Mouse (Mus musculus) hindbrain, embryonic 15.5 days (tissue): ENCODE data around the gene Fibin. TPM values are rescaled to one million over a fixed set of nuclear protein-coding genes. Genes with fewer than 3 reads are reported as not detected.

Source experiments
- ATAC-seq: fragments of 200-750 bp; cut with Nextera tagmentation; 2 replicates; pipeline ENCODE4 v1.8.0; 2017; ENCODE audit warnings: low read depth, moderate number of reproducible peaks, moderate TSS enrichment; ENCODE audit not compliant: low FRiP score
- H3K27ac ChIP-seq: fragments of 300-500 bp; sonication (generic); replicated peaks from 2 replicates; pipeline ENCODE4 v1.5.1; 2015; ENCODE audit warnings: mild to moderate bottlenecking, inconsistent platforms
- H3K27me3 ChIP-seq: fragments of 300-500 bp; sonication (generic); 2 replicates; pipeline ENCODE4 v1.6.1; 2015; ENCODE audit warnings: control low read depth, inconsistent platforms
- H3K36me3 ChIP-seq: fragments of 300-500 bp; sonication (generic); 2 replicates; pipeline ENCODE4 v1.6.1; 2015; ENCODE audit warnings: control low read depth, inconsistent platforms
- H3K4me1 ChIP-seq: fragments of 300-500 bp; sonication (generic); replicated peaks from 2 replicates; pipeline ENCODE4 v1.6.1; 2015; ENCODE audit warnings: control low read depth, inconsistent platforms
- H3K4me2 ChIP-seq: fragments of 300-500 bp; sonication (generic); 2 replicates; pipeline ENCODE4 v1.6.1; 2015; ENCODE audit warnings: moderate library complexity, mild to moderate bottlenecking, inconsistent platforms
- H3K4me3 ChIP-seq: fragments of 300-500 bp; sonication (generic); 2 replicates; pipeline ENCODE4 v1.5.1; 2015; ENCODE audit warnings: mild to moderate bottlenecking, inconsistent platforms
- H3K9ac ChIP-seq: fragments of 300-500 bp; sonication (generic); 2 replicates; pipeline ENCODE4 v1.6.1; 2015; ENCODE audit warnings: inconsistent platforms
- H3K9me3 ChIP-seq: fragments of 300-500 bp; sonication (generic); 2 replicates; pipeline ENCODE4 v1.6.1; 2016; ENCODE audit warnings: control low read depth, inconsistent platforms
- WGBS: fragments of 180-500 bp; shearing (Covaris S2); methylation state at CpG from one replicate; pipeline ENCODE4 v1.1.7; 2015; 5-methylcytosine and 5-hydroxymethylcytosine counted together
- polyA plus RNA-seq: library from polyadenylated mRNA; unstranded; fragments of >200 nt; fragmentation: Nextera tagmentation; extraction: Ambion mirVana; gene quantifications from 2 replicates; pipeline ENCODE4 v1.2.1, GENCODE M21; 2015

Fibin gene
- 6.9 and 8.8 TPM in 2 replicates for polyA plus RNA-seq

DNA sequence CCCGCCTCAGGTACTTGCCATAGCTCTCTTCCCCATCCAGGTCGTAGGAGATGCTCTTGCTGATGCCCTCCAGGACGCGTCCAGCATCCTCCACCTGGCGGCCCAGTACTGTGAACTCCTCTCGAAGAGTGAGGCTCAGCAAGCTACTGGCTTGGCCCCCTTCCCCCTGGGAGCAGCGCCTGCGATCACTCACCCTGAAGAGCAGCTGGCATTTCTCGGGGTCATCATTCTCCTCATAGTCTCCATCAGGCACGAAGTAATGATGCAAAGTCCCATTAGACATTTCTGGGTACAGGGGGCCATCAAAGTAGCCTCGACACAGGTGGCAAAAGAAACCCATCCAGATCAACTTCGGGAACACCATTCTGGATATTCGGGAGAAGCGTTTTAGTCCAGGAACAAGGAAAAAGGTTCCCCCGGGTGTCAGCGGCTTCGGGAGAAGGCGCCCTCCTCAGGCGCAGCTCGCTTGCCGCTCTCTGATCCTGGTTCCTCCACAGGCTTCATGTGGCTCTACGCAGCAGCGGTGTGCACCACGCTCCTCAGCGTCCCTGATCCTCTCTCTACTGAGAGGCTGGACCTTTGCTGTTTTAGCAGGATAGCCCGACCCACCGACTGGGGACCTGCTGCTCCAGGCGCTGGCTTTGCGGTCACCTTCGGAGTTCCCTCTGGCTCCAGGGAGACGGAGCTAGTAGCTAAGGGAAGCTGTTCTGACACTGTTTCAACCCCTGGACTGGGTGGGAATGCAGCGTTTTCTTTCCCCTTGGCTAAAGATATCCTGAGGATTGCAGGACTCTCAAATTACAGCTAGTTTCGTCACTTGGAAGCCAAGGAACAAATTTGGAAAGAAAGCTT, at the start of gene Fibin:
Gene Fibin, minus strand, starts transcription at position 752 of the 852 bp plus-strand sequence.
- Histone ChIP-seq H3K9ac (peak within 1 kb of the TSS; percentile 67), H3K4me1 (peaks cover 10% of the 10 kb centered on the region; the same call in 1 of the 2 replicates), H3K4me2 (peak within 1 kb of the TSS; percentile 96), H3K4me3 (peak within 1 kb of the TSS; percentile 62), H3K27ac (no peak within 1 kb of the TSS; the same call in 1 of the 2 replicates), H3K9me3 (no peaks in the 10 kb centered on the region), H3K36me3 (no peaks in the 10 kb centered on the region), H3K27me3 (0 out of 2 replicates have a peak, but pooled peaks cover 3% of the 10 kb centered on the region)
- WGBS: 2% methylated on average over 33 of the region's 33 CpGs
- ATAC-seq: peak; percentile 89

DNA sequence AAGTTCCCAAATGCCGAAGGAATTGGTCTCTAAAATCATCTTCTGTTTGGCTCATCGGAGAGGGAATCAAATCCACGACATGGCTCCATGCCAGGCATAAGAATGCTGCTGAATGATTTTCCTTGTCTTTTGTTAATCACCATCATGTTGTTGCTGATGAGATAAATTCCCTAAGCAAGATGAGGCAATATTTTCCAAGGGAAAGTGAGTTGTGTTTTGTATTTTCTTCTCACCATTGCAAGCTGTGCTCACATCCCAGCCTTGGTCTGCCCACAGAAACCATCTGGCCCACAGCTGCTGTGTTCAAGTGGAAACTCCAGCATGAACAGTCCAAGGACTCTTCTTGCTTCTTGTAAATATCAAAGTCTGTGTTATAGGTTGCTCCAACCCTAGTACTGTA, 48.4 kb upstream of the Fibin start:
- Histone ChIP-seq H3K4me2 (no peak overlapping the region), H3K4me3 (no peak overlapping the region), H3K4me1 (no peaks in the 10 kb centered on the region), H3K36me3 (no peaks in the 10 kb centered on the region), H3K27ac (no peak overlapping the region), H3K9me3 (no peaks in the 10 kb centered on the region), H3K9ac (no peak overlapping the region), H3K27me3 (no peaks in the 10 kb centered on the region)
- WGBS: 85% methylated on average over 3 of the region's 3 CpGs
- ATAC-seq: no peak

DNA sequence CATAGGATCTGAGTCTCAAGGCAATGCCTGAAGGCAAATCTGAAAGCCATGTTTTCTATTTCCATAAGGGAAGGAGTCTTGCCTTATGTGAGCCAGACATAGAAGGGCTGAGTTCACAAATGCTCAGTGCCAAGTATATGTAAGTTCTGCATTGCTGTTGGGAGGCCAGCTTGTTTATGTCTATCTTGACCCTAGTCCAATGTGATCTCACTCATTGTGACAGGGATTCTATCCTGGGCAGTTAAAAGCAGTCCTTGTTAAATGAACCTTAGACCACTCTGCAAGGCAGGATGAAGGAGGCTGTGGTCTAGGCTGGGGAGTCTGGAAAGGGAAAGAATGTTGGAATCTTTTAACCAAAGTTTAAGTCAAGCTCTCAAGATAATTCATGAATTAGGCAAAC, 45.8 kb upstream of the Fibin start:
- Histone ChIP-seq H3K9me3 (no peaks in the 10 kb centered on the region), H3K27me3 (no peaks in the 10 kb centered on the region), H3K4me1 (no peaks in the 10 kb centered on the region), H3K27ac (no peak overlapping the region), H3K36me3 (no peaks in the 10 kb centered on the region), H3K4me3 (no peak overlapping the region), H3K9ac (no peak overlapping the region), H3K4me2 (no peak overlapping the region)
- ATAC-seq: no peak

DNA sequence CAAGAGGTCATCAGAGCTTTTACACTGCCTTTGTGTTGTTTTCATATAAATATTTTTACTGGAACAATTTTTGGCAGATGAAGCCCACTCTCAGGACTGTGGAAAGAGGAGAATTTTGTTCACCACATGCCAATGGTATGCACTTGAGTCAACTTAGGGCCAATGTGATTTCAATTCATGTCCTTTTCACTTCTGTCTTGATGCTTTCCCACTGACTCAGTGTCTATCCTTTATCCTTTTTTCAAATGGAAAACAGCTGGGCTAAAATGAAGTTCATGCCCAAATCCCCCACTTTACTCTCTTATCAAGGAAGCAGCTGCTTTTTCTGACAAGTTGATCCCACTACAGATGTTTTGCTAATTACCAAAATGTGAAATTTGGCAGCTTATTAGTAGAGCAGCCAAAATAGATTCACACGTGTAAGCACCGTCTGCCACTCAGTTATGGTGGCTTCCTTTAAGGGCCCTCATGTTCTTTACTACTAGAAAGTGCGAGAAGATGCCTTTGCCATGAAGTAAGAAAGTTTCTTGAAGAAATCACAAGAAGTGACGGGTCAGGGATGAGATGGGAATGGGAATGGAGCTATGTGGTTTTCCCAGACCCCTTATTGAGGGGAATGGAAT, 29.8 kb upstream of the Fibin start:
- Histone ChIP-seq H3K9ac (no peak overlapping the region), H3K4me2 (no peak overlapping the region), H3K27me3 (no peaks in the 10 kb centered on the region), H3K4me3 (no peak overlapping the region), H3K4me1 (no peaks in the 10 kb centered on the region), H3K27ac (no peak overlapping the region), H3K9me3 (no peaks in the 10 kb centered on the region), H3K36me3 (no peaks in the 10 kb centered on the region)
- ATAC-seq: no peak
- 77% methylated on average over 4 of the region's 4 CpGs for WGBS

DNA sequence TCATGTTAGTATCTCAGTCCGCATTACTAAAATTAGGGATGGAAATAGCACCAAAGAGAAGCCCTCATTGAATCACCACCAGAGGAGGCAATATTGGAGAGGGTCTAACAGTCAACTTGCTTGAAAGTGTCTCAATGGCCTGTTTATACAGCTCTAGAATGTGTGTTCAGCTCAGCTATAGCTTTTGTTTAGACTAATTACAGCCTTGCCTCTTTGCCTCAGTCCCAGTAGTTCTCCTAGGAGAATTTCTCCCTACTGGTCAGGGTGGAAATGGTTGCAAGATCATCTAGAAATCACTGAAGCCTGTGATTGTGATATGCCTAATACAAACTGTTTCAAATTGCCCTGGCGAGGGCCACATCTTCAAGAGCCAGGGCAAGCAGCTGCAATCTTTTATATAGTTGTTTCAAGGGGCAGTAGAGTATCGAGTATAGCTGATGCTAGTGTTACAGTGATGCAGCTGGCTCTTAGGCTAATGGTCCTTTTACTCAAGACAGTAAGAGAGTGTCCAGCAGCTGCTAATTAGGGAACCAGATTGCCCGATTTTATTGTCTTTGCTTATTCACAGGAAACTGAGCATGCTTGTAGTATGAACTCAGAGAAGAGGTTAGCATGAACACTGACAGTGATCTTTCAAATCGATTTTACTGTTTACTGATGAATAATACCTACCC, 27.9 kb upstream of the Fibin start:
- no peak for ATAC-seq
- H3K4me1 ChIP-seq: no peaks in the 10 kb centered on the region
- no peaks in the 10 kb centered on the region for H3K36me3 ChIP-seq
- H3K4me3 ChIP-seq: no peak overlapping the region
- H3K27ac ChIP-seq: no peak overlapping the region
- no peak overlapping the region for H3K4me2 ChIP-seq
- H3K27me3 ChIP-seq: no peaks in the 10 kb centered on the region
- no peak overlapping the region for H3K9ac ChIP-seq
- H3K9me3 ChIP-seq: no peaks in the 10 kb centered on the region
- 70% methylated on average over 5 of the region's 5 CpGs for WGBS

DNA sequence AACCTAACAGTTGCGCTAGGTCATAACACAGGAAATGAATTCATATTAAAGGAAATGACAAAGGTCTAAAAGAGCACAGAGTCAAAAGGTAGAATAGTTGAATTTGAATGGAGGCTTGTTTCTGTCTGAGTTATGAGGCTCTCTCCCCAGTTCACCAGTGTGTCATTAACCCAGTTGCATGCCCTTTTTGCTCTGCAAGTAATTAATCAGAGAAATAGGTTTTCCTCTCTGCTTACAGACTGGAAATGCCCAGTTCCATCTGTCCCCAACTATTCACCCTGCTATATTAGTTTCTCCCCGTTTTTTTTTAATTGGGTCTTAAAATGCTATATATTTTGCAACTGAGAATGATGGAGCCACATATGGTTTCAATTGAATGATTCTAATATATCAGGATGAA, 16.8 kb upstream of the Fibin start:
- H3K9ac ChIP-seq: no peak overlapping the region
- no peaks in the 10 kb centered on the region for H3K36me3 ChIP-seq
- H3K27me3 ChIP-seq: no peaks in the 10 kb centered on the region
- no peak overlapping the region for H3K4me2 ChIP-seq
- H3K4me1 ChIP-seq: no peaks in the 10 kb centered on the region
- no peak overlapping the region for H3K27ac ChIP-seq
- no peak for ATAC-seq
- 76% methylated on average over 2 of the region's 2 CpGs for WGBS
- no peaks in the 10 kb centered on the region for H3K9me3 ChIP-seq
- H3K4me3 ChIP-seq: no peak overlapping the region

DNA sequence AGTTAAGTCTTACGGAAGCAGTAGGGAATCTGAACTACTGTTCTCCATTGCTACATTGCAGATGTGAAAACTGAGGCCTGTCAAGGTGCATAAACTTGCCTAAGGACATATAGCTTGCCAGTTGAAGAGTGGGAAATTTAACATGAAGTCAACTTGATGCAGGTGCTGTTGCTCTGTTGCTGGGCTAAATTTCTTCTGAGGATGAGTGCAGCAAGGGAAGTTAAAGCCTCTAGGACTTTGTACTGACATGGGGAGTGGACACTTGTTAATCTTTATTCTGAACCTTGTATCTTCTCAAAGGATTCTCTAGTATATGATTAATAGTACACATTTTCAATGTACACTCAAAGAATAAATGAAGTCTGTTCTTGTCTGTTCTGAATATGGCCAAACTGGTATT, 13.7 kb upstream of the Fibin start:
- Histone ChIP-seq H3K9ac (no peak overlapping the region), H3K4me1 (no peaks in the 10 kb centered on the region), H3K27ac (no peak overlapping the region), H3K9me3 (no peaks in the 10 kb centered on the region), H3K36me3 (no peaks in the 10 kb centered on the region), H3K4me3 (no peak overlapping the region), H3K27me3 (no peaks in the 10 kb centered on the region), H3K4me2 (no peak overlapping the region)
- ATAC-seq: no peak
- 96% methylated on average over 1 of the region's 1 CpGs for WGBS

DNA sequence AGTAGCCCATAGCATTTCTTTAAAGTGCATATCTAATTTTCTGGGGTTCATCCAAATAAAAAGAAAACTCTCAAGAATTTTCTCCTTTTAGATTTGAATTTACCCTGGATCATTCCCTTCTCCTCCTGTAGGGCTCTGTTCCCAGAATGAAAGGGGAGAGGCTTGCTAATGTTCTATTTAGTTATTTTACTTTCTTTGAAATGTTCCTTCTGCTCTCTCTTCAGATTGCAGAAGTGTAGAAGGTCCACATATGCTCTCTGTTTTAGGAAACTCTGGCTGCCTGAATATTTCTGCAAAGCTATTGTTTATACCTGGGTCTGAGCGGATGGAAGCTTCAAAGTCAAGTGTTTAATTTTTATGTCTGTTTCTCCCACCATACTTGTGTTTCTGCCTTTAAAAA, 12.5 kb upstream of the Fibin start:
- no peak overlapping the region for H3K4me2 ChIP-seq

DNA sequence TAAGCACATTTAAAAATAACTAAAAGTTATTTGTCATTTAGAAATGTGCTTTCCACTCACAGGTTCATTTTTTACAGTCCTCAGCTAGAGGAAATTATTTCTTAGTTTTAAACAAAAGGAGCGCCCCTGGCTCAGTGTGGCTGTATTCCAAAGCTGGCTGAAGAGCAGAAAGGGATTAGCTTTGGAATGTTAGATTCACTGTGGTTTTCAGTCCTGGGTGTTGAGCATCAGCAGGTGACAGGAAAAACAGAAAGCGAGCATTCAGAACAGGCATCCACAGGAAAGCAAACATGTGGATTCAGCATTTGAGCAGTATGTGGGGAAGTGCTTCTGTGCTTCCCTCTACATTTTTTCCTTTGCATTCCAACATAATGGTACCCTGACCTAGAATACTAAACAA, 10.2 kb upstream of the Fibin start:
- Histone ChIP-seq H3K4me3 (no peak overlapping the region), H3K27me3 (no peaks in the 10 kb centered on the region), H3K4me1 (no peaks in the 10 kb centered on the region), H3K27ac (no peak overlapping the region), H3K9ac (no peak overlapping the region), H3K36me3 (no peaks in the 10 kb centered on the region), H3K9me3 (no peaks in the 10 kb centered on the region), H3K4me2 (no peak overlapping the region)
- no peak for ATAC-seq
- 68% methylated on average over 2 of the region's 2 CpGs for WGBS

More for the DNA sequence above, 12.5 kb upstream of the Fibin start:
- ATAC-seq: no peak
- Histone ChIP-seq H3K9ac (no peak overlapping the region), H3K4me1 (no peaks in the 10 kb centered on the region), H3K27me3 (no peaks in the 10 kb centered on the region), H3K9me3 (no peaks in the 10 kb centered on the region), H3K4me3 (no peak overlapping the region), H3K27ac (no peak overlapping the region), H3K36me3 (no peaks in the 10 kb centered on the region)
- WGBS: 94% methylated on average over 1 of the region's 1 CpGs

DNA sequence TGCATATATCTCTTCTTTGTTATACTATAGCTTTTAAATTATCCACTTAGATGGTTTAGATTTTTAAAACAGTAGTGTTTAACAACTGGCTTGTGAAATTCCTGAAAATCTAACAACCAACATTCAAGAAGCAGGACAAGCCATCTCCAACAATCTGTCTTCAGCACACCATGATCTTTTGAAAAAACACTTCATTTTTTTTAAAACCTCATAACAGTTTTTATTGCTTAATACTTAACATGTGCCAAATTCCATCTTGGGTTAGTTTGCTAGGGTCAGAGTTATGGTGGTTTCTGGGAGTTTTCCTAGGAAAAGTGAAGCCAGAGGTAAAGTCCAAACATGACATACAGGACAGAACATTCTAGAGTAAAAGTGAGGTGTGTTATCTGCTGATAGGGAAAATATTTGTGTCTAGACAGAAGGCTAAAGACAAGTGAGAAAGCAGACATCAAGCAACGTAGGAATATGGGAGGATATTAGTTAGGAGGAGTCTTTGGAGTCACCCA, 4.5 kb upstream of the Fibin start:
- no peak for ATAC-seq
- 82% methylated on average over 1 of the region's 1 CpGs for WGBS
- peaks cover 5% of the 10 kb centered on the region; the same call in 1 of the 2 replicates for H3K4me1 ChIP-seq
- no peak overlapping the region for H3K9ac ChIP-seq
- no peaks in the 10 kb centered on the region for H3K36me3 ChIP-seq
- no peak overlapping the region for H3K4me2 ChIP-seq
- H3K27ac ChIP-seq: no peak overlapping the region
- no peaks in the 10 kb centered on the region for H3K27me3 ChIP-seq
- H3K4me3 ChIP-seq: no peak overlapping the region
- H3K9me3 ChIP-seq: no peaks in the 10 kb centered on the region

DNA sequence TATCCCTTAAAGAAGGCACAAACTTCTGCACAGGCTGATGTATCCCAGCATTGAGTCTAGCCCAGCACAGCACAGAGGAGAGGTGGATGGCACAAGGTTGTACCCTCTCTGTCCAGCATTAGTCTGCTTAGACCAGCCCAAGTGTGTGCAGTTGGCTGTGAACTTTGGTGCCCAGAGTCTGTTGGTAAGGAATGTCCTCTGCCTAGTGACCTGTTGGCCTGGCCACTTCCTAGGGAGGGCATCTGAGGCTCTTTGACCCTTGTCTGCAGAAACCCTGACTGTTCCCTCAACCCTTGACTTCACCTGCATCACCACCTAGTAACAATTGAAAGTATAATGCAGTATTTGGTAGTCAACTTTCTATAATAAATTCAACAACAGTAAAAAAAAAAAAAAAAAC, 2.4 kb upstream of the Fibin start:
- H3K27ac ChIP-seq: no peak overlapping the region
- ATAC-seq: no peak

DNA sequence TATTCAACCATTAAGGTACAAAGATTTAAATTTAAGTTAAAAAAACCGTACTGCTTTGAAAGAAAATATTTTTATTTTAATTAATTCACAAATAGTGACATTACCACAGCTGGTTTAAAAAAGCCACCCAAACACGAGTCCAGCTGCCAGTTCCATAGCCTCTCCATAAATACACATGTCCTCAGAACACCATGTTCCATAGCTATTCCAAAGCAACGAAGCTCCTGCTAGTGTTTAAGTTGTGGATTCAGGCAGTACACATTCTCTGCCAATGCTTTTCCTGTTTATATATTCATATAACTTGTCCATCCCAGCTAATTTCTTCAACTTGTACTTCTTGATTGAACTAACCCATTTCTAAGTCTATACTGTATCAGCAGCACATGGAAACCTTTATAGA, 872 bp upstream of the Fibin start:
- Histone ChIP-seq H3K27ac (no peak overlapping the region), H3K27me3 (0 out of 2 replicates have a peak, but pooled peaks cover 3% of the 10 kb centered on the region), H3K36me3 (no peaks in the 10 kb centered on the region), H3K9me3 (no peaks in the 10 kb centered on the region), H3K9ac (no peak overlapping the region), H3K4me3 (no peak overlapping the region), H3K4me1 (peaks cover 10% of the 10 kb centered on the region; the same call in 1 of the 2 replicates), H3K4me2 (no peak overlapping the region)
- 82% methylated on average over 3 of the region's 3 CpGs for WGBS
- ATAC-seq: no peak

More for the DNA sequence above, 2.4 kb upstream of the Fibin start:
- Histone ChIP-seq H3K4me2 (no peak overlapping the region), H3K9me3 (no peaks in the 10 kb centered on the region), H3K4me1 (peaks cover 10% of the 10 kb centered on the region; the same call in 1 of the 2 replicates), H3K27me3 (0 out of 2 replicates have a peak, but pooled peaks cover 3% of the 10 kb centered on the region), H3K4me3 (no peak overlapping the region), H3K36me3 (no peaks in the 10 kb centered on the region), H3K9ac (no peak overlapping the region)
